Mouse (Mus musculus): Measurements from ENCODE around the gene Smim20.
A peak's percentile ranks its signal among the peaks of the same experiment; 100 is the strongest.

Smim20 gene

GRCm38 (mm10) chr5:53268095-53268692, 1.3 kb downstream of the Smim20 start:
- no peak for DNase-seq

- peak; percentile 31 for DNase-seq
Measured at GRCm38 (mm10) chr5:53269799-53270198, 2.9 kb downstream of the Smim20 start.

GRCm38 (mm10) chr5:53270947-53271711, 4.2 kb downstream of the Smim20 start:
- DNase-seq: no peak

DNA sequence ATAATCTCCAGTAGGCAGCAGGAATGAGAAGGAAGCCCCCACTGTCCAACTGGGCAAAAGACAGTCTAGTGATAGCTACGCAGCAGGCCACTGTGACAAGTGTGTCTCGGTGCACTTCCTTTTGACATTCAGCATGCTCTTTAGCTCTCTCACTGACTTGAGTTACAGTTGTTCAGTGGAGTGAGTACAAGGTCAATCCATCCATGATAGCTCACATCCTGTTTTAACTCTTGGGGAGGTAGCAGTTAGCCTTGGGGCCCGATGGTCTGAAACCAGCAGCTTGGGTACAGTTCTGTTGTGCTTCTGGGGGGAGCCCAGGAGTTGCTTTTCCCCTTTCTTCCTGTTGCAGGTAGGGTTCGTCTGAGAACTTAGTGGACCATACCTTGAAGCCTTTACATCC, 5.7 kb downstream of the Smim20 start:
- no peak for DNase-seq

- no peak for DNase-seq
Measured at GRCm38 (mm10) chr5:53273699-53274430, 7.0 kb downstream of the Smim20 start.

DNA sequence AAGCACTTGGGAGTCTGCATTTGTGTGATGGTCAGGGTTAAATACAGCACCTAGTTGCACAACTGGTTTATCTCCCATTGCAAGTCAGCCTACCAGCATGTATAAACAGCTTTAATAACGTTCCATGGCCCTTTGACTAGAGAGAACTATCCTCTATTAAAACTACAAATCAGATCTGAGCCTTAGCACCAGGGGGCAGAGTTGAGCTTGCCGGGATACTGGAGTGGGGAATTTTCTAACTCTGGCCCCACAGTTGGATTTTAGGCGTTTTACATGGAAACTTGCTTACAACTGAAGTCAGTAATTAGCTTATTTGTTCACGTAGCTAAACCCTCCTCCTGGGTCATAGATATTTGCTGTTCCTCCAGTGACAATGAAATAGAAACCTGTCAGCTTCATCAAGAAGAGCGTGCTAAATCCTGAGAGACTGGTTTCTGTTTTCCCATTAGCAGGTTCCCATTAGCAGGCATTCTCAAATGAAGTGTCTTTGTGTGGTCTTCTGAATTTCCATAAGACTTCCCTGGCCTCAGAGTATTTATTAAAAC, 8.0 kb downstream of the Smim20 start:
- peak; percentile 45 for DNase-seq

- DNase-seq: no peak
Measured at GRCm38 (mm10) chr5:53275376-53275775, 8.5 kb downstream of the Smim20 start.

- no peak for DNase-seq
Measured at GRCm38 (mm10) chr5:53276470-53277022, 9.7 kb downstream of the Smim20 start.

GRCm38 (mm10) chr5:53277716-53278263, 10.9 kb downstream of the Smim20 start:
- DNase-seq: no peak

DNA sequence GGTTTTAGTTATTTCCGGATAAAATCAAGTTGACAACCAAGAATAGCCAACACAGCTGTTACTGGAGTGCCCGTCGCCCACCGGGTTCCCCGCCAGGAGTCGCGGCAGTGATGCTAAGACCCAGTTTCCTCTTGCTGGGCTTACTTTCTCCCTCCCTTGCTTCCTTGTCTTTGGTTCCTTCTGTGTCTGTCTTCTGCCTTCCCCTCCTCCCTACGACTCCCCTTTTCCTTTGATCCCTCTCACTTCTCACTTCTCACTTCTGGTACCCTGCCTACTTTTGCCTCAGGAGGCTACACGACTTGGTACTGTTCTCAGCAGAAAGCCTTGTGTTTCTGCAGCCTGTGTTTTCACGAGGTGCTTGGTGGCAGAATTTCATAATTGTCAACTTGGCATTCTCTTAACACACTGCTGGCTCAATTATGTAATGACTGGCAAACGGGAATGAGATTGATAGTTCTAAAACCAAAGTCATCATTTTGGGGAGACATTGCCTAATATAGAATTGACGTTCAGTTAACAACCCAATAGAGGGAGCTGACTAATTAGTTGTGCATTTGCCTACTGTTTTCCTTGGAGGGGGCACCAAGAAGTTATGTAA, 12.4 kb downstream of the Smim20 start:
- no peak for DNase-seq

DNA sequence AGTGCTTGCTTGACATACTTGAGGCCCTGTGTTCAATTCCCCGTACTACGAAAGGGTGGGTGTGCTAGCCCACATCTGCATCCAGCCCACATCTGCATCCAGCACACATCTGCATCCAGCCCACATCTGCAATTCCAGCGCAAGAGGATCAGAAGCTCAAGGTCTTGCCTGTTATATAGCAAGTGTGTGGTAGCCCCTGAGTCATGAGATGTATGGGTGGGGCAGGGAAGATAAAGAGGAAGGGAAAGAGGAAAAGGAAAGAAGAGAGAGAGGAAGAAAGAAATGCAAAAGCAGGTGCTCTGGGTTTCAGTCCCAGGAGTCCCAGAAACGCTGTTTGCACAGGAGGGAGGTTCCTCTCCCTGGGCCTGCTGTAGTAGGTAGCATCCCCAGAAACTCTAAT, 15.6 kb downstream of the Smim20 start:
- DNase-seq: no peak

GRCm38 (mm10) chr5:53286406-53286805, 19.5 kb downstream of the Smim20 start:
- no peak for DNase-seq

GRCm38 (mm10) chr5:53289438-53289837, 22.6 kb downstream of the Smim20 start:
- no peak for DNase-seq

GRCm38 (mm10) chr5:53294627-53295026, 27.7 kb downstream of the Smim20 start:
- no peak for DNase-seq

DNA sequence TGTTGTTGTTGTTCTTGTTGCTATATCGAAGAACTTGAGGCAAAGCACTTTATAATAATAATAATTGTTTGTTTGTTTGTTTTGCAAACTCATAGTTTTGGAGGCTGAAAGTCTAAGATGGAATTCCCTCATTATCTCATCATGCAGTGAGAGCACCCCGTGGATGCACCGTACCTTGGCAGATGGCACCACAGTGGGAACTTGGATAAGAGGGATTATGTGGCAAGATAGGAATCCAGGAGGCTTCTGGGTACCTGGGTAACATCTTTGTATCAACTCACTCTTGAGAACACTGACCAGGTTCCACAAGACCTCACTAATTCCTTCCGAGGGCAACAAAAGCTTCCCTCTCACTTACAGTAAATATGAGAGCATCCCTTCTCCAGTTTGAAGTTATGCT, 30.1 kb downstream of the Smim20 start:
- no peak for DNase-seq

DNA sequence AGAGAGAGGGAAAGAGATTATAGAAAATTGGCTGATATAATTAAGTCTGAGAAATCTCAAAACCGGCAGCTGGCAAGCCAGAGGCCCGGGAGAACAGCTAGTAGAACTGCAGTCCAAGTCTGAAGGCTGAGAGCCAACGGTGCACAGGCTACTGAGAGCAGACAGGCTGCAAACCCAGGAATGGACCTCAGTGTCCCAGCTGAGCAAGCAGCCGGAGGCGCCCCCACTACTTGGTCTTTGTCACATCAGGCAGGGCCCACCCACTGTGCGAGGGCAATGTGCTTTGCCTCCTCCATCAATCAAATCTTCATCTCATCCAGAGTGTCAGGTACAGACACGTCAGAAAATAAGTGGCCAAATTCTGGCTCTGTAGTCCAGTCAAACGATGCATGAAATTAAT, 34.6 kb downstream of the Smim20 start:
- no peak for DNase-seq

DNA sequence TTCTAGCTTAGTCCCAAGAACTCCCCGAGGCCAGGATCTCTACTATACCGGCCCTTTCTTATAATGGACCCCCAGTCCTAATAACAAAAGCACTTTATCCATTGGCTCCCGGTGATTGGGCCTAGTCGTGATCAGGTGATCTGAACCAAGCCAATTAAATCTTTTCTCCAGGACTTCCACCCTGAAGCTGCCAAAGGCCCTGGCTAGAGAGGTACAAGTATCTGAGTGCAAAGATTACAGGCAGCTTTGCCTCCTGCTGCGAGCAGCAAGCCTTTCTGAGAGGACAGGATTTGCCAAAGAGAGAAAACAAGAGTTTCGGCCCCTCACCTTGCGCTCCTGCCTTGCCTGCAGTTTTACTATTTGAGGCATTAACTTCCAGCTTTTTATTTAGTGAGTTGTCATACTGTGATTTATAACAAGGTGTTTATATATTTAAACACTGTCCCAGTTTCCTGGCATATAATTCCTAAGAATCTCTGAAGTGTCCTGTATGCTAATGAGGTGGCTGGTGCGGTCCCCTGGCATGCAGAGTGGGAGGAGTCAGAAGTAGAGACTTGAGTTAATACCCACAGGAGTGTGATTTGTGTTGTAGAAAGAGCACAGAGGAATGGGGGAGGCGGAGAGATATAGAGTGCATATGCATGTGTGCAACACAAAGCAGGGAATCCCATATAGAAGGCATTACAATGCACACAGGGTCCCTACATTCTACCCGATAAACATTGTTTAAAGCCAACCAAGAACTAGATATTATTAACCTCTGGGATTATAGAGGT, 36.2 kb downstream of the Smim20 start:
- peak; percentile 72 for DNase-seq

- no peak for DNase-seq
Measured at GRCm38 (mm10) chr5:53303941-53304340, 37.1 kb downstream of the Smim20 start.

DNA sequence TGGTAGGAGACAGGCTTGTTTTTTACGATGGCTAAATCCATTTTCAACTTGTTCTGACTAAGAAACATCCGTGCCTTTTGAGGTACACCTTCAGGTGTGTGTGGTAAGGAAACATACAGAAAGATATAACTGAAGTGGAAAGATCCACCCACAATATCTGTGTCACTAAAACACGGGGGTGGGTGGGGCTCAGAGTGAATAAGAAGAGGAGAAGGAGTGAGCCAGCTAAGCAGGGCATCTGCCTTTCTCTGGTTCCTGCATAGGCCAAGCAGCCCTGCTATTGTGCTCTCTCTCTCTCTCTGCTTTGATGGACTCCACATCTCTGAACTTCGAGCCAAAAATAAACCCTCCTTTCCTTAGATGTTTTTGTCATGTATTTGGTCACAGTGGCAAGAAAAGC, 38.1 kb downstream of the Smim20 start:
- DNase-seq: no peak

DNA sequence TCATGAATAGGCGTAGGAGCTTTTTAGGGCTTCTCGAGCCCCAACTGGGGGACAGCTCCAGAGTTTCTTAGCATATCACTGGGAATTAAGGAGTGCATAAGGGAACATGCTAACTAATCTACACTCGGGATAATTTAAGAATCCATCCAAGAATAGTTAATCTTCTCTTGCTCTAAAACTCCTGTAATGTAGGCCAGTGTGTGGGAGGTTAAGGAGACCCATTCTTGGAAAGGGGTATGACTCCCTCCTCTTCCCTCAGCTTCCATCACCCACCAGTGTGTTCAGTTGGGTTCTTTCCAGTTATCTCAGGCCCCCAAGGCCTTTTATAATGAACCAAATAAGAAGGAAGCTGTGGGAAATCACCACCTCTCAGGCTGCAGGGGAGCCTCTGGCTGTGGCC, 40.0 kb downstream of the Smim20 start:
- no peak for DNase-seq

GRCm38 (mm10) chr5:53307437-53307836, 40.6 kb downstream of the Smim20 start:
- DNase-seq: no peak
